Mouse (Mus musculus): Measurements from ENCODE around the gene Kcp. TPM values are rescaled to one million over a fixed set of nuclear protein-coding genes. Genes with fewer than 3 reads are reported as not detected.

Kcp gene
- polyA plus RNA-seq, 1 experiment: 4.1 TPM

DNA sequence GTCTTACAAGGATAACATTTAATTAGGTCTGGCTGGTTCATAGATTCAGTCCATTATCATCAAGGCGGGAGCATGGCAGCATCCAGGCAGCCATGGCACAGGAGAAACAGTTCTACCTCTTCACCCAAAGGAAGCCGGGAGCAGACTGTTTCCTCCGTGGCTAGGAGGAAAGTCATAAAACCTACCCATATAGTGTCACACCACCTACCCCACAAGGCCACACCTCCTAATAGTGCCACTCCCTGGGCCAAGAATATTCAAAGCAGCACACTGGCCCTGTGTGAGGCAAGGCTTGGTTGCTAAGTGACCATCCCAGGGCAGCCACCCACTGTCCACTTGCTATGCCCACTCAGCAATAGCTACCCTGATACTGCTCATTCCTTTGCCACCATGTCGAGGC lies 36.6 kb downstream of the Kcp start, which contains the start of gene Atp6v1fnb:
TSS of gene Atp6v1fnb (plus strand) at position 301 of the 400 bp plus-strand sequence.
- H3K4me1 ChIP-seq (ENCODE audit: control insufficient read depth, insufficient read depth, low read length): no peaks in the 10 kb centered on the region
- H3K4me3 ChIP-seq (ENCODE audit: insufficient read depth, low read length): no peak within 1 kb of the TSS
- TF ChIP-seq CTCF (IDR thresholded peaks at IDR 0.05; ENCODE audit: extremely low read depth, insufficient read depth, low read length) (no peak), POLR2A (IDR thresholded peaks at IDR 0.05; ENCODE audit: extremely low read depth, insufficient read depth, low read length) (no peak)
- no peak within 1 kb of the TSS for H3K27ac ChIP-seq (ENCODE audit: insufficient read depth, low read length)

GRCm38 (mm10) chr6:29468851-29469250 lies 38.9 kb downstream of the Kcp start:
- TF ChIP-seq POLR2A (IDR thresholded peaks at IDR 0.05; ENCODE audit: extremely low read depth, insufficient read depth, low read length) (no peak), CTCF (IDR thresholded peaks at IDR 0.05; ENCODE audit: extremely low read depth, insufficient read depth, low read length) (no peak)
- H3K4me3 ChIP-seq (ENCODE audit: insufficient read depth, low read length): peak overlapping the region; percentile 92; the same call in 1 of the 2 replicates
- H3K27ac ChIP-seq (ENCODE audit: insufficient read depth, low read length): no peak overlapping the region
- H3K4me1 ChIP-seq (ENCODE audit: control insufficient read depth, insufficient read depth, low read length): no peaks in the 10 kb centered on the region

DNA sequence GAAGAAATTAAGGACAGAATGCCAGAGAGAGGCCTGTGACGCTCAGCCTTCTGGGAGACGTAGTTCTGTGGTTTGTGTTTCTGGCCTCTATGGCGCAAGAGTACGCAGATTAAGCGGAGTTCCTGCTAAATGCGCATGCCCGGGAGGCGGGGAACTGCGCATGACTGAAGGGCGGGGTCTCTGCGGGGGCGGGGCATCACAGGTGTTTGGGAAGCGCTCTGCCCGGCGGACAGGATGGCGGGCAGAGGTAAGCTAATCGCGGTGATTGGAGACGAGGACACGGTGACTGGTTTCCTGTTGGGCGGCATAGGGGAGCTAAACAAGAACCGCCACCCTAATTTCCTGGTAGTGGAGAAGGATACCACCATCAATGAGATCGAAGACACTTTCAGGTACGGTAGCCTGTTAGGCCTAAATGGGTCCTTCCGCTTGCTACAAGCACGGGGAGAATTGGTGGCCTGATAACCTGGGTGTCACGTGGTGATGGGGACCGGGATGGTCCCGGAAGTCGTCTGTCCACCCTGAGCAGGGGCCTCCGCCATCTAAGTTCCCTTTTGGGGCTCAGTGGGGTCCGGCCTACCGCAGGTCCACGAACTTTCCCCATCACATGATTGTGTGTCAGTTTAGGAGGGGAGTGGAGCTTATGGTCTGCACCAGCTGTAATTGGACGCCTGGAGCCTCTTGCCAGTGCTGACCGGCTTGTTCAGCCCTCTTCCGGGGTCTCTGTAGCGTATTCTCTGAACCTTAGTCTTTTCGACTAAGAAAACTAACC lies 40.0 kb downstream of the Kcp start, which contains the start of gene Atp6v1f:
TSS of gene Atp6v1f (plus strand) at position 136 of the 772 bp plus-strand sequence.
- TF ChIP-seq POLR2A (IDR thresholded peaks at IDR 0.05; ENCODE audit: extremely low read depth, insufficient read depth, low read length) (peak; percentile 56; the same call in 1 of the 2 replicates), CTCF (IDR thresholded peaks at IDR 0.05; ENCODE audit: extremely low read depth, insufficient read depth, low read length) (no peak)
- no peaks in the 10 kb centered on the region for H3K4me1 ChIP-seq (ENCODE audit: control insufficient read depth, insufficient read depth, low read length)
- peak within 1 kb of the TSS; percentile 92 for H3K4me3 ChIP-seq (ENCODE audit: insufficient read depth, low read length)
- 0 out of 2 replicates have a peak within 1 kb of the TSS, but pooled peaks have one; percentile 11 for H3K27ac ChIP-seq (ENCODE audit: insufficient read depth, low read length)

- TF ChIP-seq POLR2A (IDR thresholded peaks at IDR 0.05; ENCODE audit: extremely low read depth, insufficient read depth, low read length): no peak
- TF ChIP-seq CTCF (IDR thresholded peaks at IDR 0.05; ENCODE audit: extremely low read depth, insufficient read depth, low read length): no peak
- H3K27ac ChIP-seq (ENCODE audit: insufficient read depth, low read length): no peak overlapping the region
- H3K4me1 ChIP-seq (ENCODE audit: control insufficient read depth, insufficient read depth, low read length): no peaks in the 10 kb centered on the region
- H3K4me3 ChIP-seq (ENCODE audit: insufficient read depth, low read length): no peak overlapping the region
Observed at GRCm38 (mm10) chr6:29463388-29463787, 44.4 kb downstream of the Kcp start.

DNA sequence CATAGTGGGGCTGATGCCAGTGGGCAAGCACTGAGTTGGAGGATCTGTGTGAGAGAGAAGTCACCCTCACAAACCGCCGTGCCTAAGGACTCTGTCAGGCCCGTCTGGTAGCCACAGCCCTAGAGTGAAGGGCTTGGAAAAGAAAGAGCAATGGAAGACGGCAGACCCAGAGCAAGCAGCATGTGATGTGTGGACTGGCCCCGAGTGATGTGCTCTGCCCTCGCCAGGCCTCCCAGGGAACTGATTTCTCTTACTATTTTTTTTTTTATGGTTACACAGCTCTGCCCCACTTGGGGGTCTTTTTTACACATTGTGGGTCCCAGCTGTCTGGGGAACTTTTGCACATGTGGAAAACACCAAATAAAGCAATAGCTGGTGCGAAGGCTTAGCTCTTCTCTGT lies 46.2 kb downstream of the Kcp start:
- Histone ChIP-seq H3K4me1 (ENCODE audit: control insufficient read depth, insufficient read depth, low read length) (no peaks in the 10 kb centered on the region), H3K4me3 (ENCODE audit: insufficient read depth, low read length) (no peak overlapping the region), H3K27ac (ENCODE audit: insufficient read depth, low read length) (no peak overlapping the region)
- TF ChIP-seq POLR2A (IDR thresholded peaks at IDR 0.05; ENCODE audit: extremely low read depth, insufficient read depth, low read length): no peak
- no peak for TF ChIP-seq CTCF (IDR thresholded peaks at IDR 0.05; ENCODE audit: extremely low read depth, insufficient read depth, low read length)

GRCm38 (mm10) chr6:29450667-29451066 lies 57.1 kb downstream of the Kcp start:
- TF ChIP-seq CTCF (IDR thresholded peaks at IDR 0.05; ENCODE audit: extremely low read depth, insufficient read depth, low read length) (no peak), POLR2A (IDR thresholded peaks at IDR 0.05; ENCODE audit: extremely low read depth, insufficient read depth, low read length) (no peak)
- H3K27ac ChIP-seq (ENCODE audit: insufficient read depth, low read length): no peak overlapping the region
- H3K4me3 ChIP-seq (ENCODE audit: insufficient read depth, low read length): no peak overlapping the region
- no peaks in the 10 kb centered on the region for H3K4me1 ChIP-seq (ENCODE audit: control insufficient read depth, insufficient read depth, low read length)

DNA sequence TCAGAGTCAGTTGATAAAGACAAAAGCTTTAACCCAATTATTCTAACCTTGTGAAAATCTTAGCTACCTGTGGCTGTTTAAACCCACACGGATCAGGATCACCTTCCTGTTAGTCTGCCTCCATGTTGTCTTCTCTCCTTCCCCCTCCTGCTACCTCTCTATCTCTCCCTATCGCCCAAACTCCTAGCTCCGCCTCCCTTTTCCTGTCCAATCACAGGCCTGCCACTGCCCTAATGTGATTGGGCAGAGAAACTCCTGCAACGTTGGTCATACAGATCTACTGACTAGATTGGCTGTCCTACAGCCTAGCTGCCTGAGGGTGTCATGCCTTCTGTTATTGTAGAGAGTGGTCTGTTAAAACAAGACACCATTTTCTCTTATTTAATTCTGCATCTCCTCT lies 57.9 kb downstream of the Kcp start:
- Histone ChIP-seq H3K4me3 (ENCODE audit: insufficient read depth, low read length) (no peak overlapping the region), H3K27ac (ENCODE audit: insufficient read depth, low read length) (no peak overlapping the region), H3K4me1 (ENCODE audit: control insufficient read depth, insufficient read depth, low read length) (no peaks in the 10 kb centered on the region)
- TF ChIP-seq CTCF (IDR thresholded peaks at IDR 0.05; ENCODE audit: extremely low read depth, insufficient read depth, low read length) (no peak), POLR2A (IDR thresholded peaks at IDR 0.05; ENCODE audit: extremely low read depth, insufficient read depth, low read length) (no peak)

DNA sequence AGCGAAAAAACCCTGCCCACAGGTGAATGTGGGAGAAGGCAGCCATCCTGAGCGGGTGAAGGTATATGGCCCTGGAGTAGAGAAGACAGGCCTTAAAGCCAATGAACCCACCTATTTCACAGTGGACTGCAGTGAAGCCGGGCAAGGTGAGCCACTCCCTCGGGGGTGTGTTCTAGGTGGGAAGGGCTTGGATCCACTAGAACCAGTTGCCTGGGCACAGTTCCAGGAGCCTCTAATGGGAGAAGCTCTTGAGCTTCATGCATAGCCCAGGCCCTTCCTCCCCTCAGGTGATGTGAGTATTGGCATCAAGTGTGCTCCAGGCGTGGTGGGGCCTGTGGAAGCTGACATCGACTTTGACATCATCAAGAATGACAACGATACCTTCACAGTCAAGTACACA lies 62.4 kb downstream of the Kcp start:
- Histone ChIP-seq H3K4me1 (ENCODE audit: control insufficient read depth, insufficient read depth, low read length) (no peaks in the 10 kb centered on the region), H3K27ac (ENCODE audit: insufficient read depth, low read length) (no peak overlapping the region), H3K4me3 (ENCODE audit: insufficient read depth, low read length) (no peak overlapping the region)
- TF ChIP-seq CTCF (IDR thresholded peaks at IDR 0.05; ENCODE audit: extremely low read depth, insufficient read depth, low read length): no peak
- TF ChIP-seq POLR2A (IDR thresholded peaks at IDR 0.05; ENCODE audit: extremely low read depth, insufficient read depth, low read length): no peak

DNA sequence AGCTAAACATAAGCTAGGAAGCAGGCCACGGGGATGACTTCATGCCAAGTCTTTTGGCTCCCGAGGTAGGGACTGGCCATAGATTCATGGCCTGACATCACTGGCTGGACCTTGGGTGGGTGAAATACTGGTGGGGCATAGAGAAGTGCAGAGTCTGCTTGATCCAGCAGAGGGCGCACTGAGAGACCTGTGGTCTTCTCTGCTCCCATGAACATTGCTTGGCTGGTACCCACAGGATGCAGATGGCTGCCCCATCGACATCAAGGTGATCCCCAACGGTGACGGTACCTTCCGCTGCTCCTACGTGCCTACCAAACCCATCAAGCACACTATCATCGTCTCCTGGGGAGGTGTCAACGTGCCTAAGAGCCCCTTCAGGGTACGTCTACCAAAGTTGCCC lies 63.0 kb downstream of the Kcp start:
- no peak overlapping the region for H3K4me3 ChIP-seq (ENCODE audit: insufficient read depth, low read length)

DNA sequence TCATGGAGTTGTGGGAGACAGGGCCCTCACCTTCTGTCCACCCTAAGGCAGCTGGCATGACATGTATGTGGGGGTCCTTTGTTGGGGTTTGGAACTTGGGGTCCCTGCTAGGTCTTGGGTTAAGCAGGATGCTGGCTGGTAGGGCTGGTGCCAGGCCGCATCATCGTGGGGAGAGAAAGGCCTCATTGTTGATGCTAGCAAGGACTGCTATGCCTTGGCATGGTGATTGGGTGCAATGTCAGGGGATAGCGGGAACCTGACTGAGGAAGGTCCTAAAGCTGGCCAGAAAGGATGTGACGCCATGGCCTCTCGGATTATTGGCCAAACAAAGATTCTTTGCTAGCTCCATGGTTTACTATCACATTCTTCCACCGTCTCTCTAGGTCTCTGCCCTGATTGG lies 68.0 kb downstream of the Kcp start:
- Histone ChIP-seq H3K4me1 (ENCODE audit: control insufficient read depth, insufficient read depth, low read length) (no peaks in the 10 kb centered on the region), H3K27ac (ENCODE audit: insufficient read depth, low read length) (no peak overlapping the region), H3K4me3 (ENCODE audit: insufficient read depth, low read length) (no peak overlapping the region)
- TF ChIP-seq POLR2A (IDR thresholded peaks at IDR 0.05; ENCODE audit: extremely low read depth, insufficient read depth, low read length) (no peak), CTCF (IDR thresholded peaks at IDR 0.05; ENCODE audit: extremely low read depth, insufficient read depth, low read length) (no peak)

More for the DNA sequence above, 63.0 kb downstream of the Kcp start:
- H3K4me1 ChIP-seq (ENCODE audit: control insufficient read depth, insufficient read depth, low read length): no peaks in the 10 kb centered on the region
- no peak overlapping the region for H3K27ac ChIP-seq (ENCODE audit: insufficient read depth, low read length)
- peak; percentile 56 for TF ChIP-seq CTCF (IDR thresholded peaks at IDR 0.05; ENCODE audit: extremely low read depth, insufficient read depth, low read length)
- no peak for TF ChIP-seq POLR2A (IDR thresholded peaks at IDR 0.05; ENCODE audit: extremely low read depth, insufficient read depth, low read length)

All from cortical plate, adult 2 months (tissue).